9 mouse cellular contexts compared by ENCODE assay signal in genomic region chr10:128888941-128889827, GRCm38 (mm10). TPM values are rescaled to one million over a fixed set of nuclear protein-coding genes. Genes with fewer than 3 reads are reported as not detected.
DNase-seq lines count a peak whose midpoint lies in the region; ATAC-seq lines count a peak whose summit lies in the region.
"Had no signal": no experiment of that assay in that cellular context is flagged by ENCODE, and none has a peak within 500 bp of the region (broad histone marks: within the 10 kb centered on the region; RNA-seq: fewer than 3 reads in every experiment).

No protein-coding gene starts in this region.

- H3K4me2 ChIP-seq in heart, embryonic 16.5 days (ENCODE audit: low read depth, low read length) = peak overlapping the region; percentile 78
- H3K4me2 ChIP-seq in liver, embryonic 16.5 days (ENCODE audit: low read depth, low read length) = peak overlapping the region; percentile 34

- peak; percentile 39; the same call in 1 of the 2 replicates for ATAC-seq in heart, embryonic 16.5 days (replicated peaks; ENCODE audit: extremely low read depth, insufficient read depth, low FRiP score)
- ATAC-seq in liver, embryonic 16.5 days (ENCODE audit: low read depth) = peak; percentile 52
- no peak for ATAC-seq in frontal cortex, adult (ENCODE audit: low TSS enrichment)

- DNase-seq in B cell, adult 2 months = peak; percentile 14 to 26
- peak; percentile 85 for DNase-seq in ES-CJ7 (ENCODE audit: low read depth, low spot score)
- DNase-seq in ovary, postnatal 10 days (ENCODE audit: low spot score) = no peak
- DNase-seq in adrenal gland, postnatal 4 days (ENCODE audit: low spot score in 2 of 2) = no peak
- no peak for DNase-seq in gastrocnemius, postnatal 10 days

- no peak overlapping the region for H3K27ac ChIP-seq in heart, embryonic 16.5 days (ENCODE audit: low read length)
- no peak overlapping the region for H3K27ac ChIP-seq in liver, embryonic 16.5 days (ENCODE audit: low read length)

- H3K27me3 ChIP-seq in heart, embryonic 16.5 days (ENCODE audit: control insufficient read depth, insufficient read depth, low read length) = peaks cover 3% of the 10 kb centered on the region; the same call in 1 of the 2 replicates
- H3K27me3 ChIP-seq in liver, embryonic 16.5 days (ENCODE audit: control insufficient read depth, insufficient read depth, low read depth, low read length) = peaks cover 51% of the 10 kb centered on the region

- H3K9me3 ChIP-seq in heart, embryonic 16.5 days (replicated peaks; ENCODE audit: control insufficient read depth, low read length) = no peaks in the 10 kb centered on the region
- H3K9me3 ChIP-seq in liver, embryonic 16.5 days (replicated peaks; ENCODE audit: control insufficient read depth, low read length) = no peaks in the 10 kb centered on the region

- peaks cover 24% of the 10 kb centered on the region for H3K4me1 ChIP-seq in heart, embryonic 16.5 days (ENCODE audit: control insufficient read depth, insufficient read depth, low read length)
- H3K4me1 ChIP-seq in liver, embryonic 16.5 days (ENCODE audit: control insufficient read depth, low read depth, low read length) = peaks cover 7% of the 10 kb centered on the region; the same call in 1 of the 2 replicates

- H3K4me3 ChIP-seq in heart, embryonic 16.5 days (ENCODE audit: low read length) = peak overlapping the region; percentile 40
- peak overlapping the region; percentile 13; the same call in 1 of the 2 replicates for H3K4me3 ChIP-seq in liver, embryonic 16.5 days (ENCODE audit: low read depth, low read length)

- H3K9ac ChIP-seq in heart, embryonic 16.5 days (ENCODE audit: low read length) = peak overlapping the region; percentile 59
- H3K9ac ChIP-seq in liver, embryonic 16.5 days (ENCODE audit: low read depth, low read length) = no peak overlapping the region

- H3K36me3 ChIP-seq in heart, embryonic 16.5 days (ENCODE audit: control insufficient read depth, insufficient read depth) = no peaks in the 10 kb centered on the region; the same call in 1 of the 2 replicates
- H3K36me3 ChIP-seq in liver, embryonic 16.5 days (ENCODE audit: control insufficient read depth, insufficient read depth) = no peaks in the 10 kb centered on the region

- 3% methylated on average over 7 of the region's 7 CpGs for WGBS in heart, embryonic 16.5 days
- 8% methylated on average over 7 of the region's 7 CpGs for WGBS in liver, embryonic 16.5 days (ENCODE audit: insufficient replicate concordance)

RNA-seq across cellular contexts. Expression of gene Gdf11, which starts 2.3 kb away (rescaled TPM):
- polyA plus RNA-seq in heart, embryonic 16.5 days (2015; fragmentation: Nextera tagmentation; extraction: Ambion mirVana) = 1.7 and 2.0 TPM in 2 replicates
- 0.16 and 0.22 TPM in 2 replicates for polyA plus RNA-seq in liver, embryonic 16.5 days (2015; fragmentation: Nextera tagmentation; extraction: Ambion mirVana)
- total RNA-seq in adrenal gland, postnatal 4 days (2021) = 1 to 10 TPM; 5.1 to 8.9 TPM
- total RNA-seq in gastrocnemius, postnatal 10 days (2021) = 1 to 10 TPM; 8.2 to 9.5 TPM
- total RNA-seq: common myeloid progenitor, adult 5-6 weeks had no signal

RNA-seq across cellular contexts. Expression of gene Cd63, which starts 11.6 kb away (rescaled TPM):
- 402 and 430 TPM in 2 replicates for polyA plus RNA-seq in heart, embryonic 16.5 days (2015; fragmentation: Nextera tagmentation; extraction: Ambion mirVana)
- polyA plus RNA-seq in liver, embryonic 16.5 days (2015; fragmentation: Nextera tagmentation; extraction: Ambion mirVana) = 97.4 and 109 TPM in 2 replicates
- 100 to 1,000 TPM; 304 to 317 TPM for total RNA-seq in adrenal gland, postnatal 4 days (2021)
- 100 to 1,000 TPM; 198 to 258 TPM for total RNA-seq in gastrocnemius, postnatal 10 days (2021)

RNA-seq across cellular contexts. Expression of gene Rdh5, which starts 33.5 kb away (rescaled TPM):
- polyA plus RNA-seq in heart, embryonic 16.5 days (2015; fragmentation: Nextera tagmentation; extraction: Ambion mirVana) = 13.0 and 14.6 TPM in 2 replicates
- polyA plus RNA-seq in liver, embryonic 16.5 days (2015; fragmentation: Nextera tagmentation; extraction: Ambion mirVana) = 20.8 and 21.9 TPM in 2 replicates
- total RNA-seq in adrenal gland, postnatal 4 days (2021) = 10 to 100 TPM; 13.5 to 24.2 TPM
- total RNA-seq in gastrocnemius, postnatal 10 days (2021) = 10 to 100 TPM in 1 of 2 experiments, 1 to 10 TPM in 1; 8.2 to 12.5 TPM

RNA-seq across cellular contexts. Expression of gene Bloc1s1, which starts 34.7 kb away (rescaled TPM):
- 224 and 225 TPM in 2 replicates for polyA plus RNA-seq in heart, embryonic 16.5 days (2015; fragmentation: Nextera tagmentation; extraction: Ambion mirVana)
- polyA plus RNA-seq in liver, embryonic 16.5 days (2015; fragmentation: Nextera tagmentation; extraction: Ambion mirVana) = 92.8 and 96.6 TPM in 2 replicates
- 100 to 1,000 TPM; 158 to 168 TPM for total RNA-seq in adrenal gland, postnatal 4 days (2021)
- total RNA-seq in gastrocnemius, postnatal 10 days (2021) = 100 to 1,000 TPM; 201 to 210 TPM

RNA-seq across cellular contexts. Expression of gene Itga7, which starts 44.4 kb away (rescaled TPM):
- polyA plus RNA-seq in heart, embryonic 16.5 days (2015; fragmentation: Nextera tagmentation; extraction: Ambion mirVana) = 10.3 and 11.9 TPM in 2 replicates
- polyA plus RNA-seq in liver, embryonic 16.5 days (2015; fragmentation: Nextera tagmentation; extraction: Ambion mirVana) = 0.39 and 0.83 TPM in 2 replicates
- 10 to 100 TPM; 13.9 to 17.2 TPM for total RNA-seq in adrenal gland, postnatal 4 days (2021)
- 100 to 1,000 TPM; 125 to 127 TPM for total RNA-seq in gastrocnemius, postnatal 10 days (2021)
- total RNA-seq: common myeloid progenitor, adult 5-6 weeks had no signal

Comparison
In these comparisons a context has a peak if more than half of its experiments do, and no peak if none do; other contexts are left out.
1. DNase-seq: peak in B cell, adult 2 months (2 of 2) and ES-CJ7 (single experiment); none in ovary, postnatal 10 days (single experiment), adrenal gland, postnatal 4 days (0 of 2) and gastrocnemius, postnatal 10 days (single experiment).